Mouse (Mus musculus): ENCODE measurements around the gene Dyrk1b. TPM values are rescaled to one million over a fixed set of nuclear protein-coding genes. Genes with fewer than 3 reads are reported as not detected.
A peak's percentile ranks its signal among the peaks of the same experiment; 100 is the strongest.
"Not testable (repeated sequence)": the region's sequence is repeated elsewhere in the genome, so short reads cannot be mapped to it uniquely, and the experiment has no call there.

Gene Dyrk1b
- polyA plus RNA-seq, 1 experiment from 2014 or later, result 14.0 TPM

DNA sequence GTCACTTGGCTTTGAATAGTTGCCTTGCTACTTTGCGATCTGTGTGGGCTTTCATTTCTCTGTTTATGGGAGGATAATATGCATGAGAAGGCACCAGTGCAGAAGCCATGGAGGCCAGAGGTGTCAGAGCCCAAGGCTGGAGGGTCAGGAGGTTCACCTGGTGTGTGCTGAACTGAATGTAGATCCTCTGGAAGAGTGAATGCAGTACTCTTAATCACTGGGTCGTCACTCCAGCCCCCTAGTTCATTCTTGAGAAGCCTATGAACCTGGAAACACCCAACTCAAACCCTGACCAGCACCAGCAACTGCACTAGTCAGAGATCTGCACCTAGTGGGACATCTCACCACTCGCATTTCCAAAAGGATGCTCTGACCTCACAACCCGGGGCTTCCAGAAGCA lies 19.8 kb downstream of the Dyrk1b start:
- ATAC-seq, result no peak
- 68% methylated on average over 4 of the region's 4 CpGs for WGBS
- no peak overlapping the region for H3K9ac ChIP-seq
- no peaks in the 10 kb centered on the region for H3K9me3 ChIP-seq (replicated peaks)
- no peaks in the 10 kb centered on the region for H3K4me1 ChIP-seq
- H3K27ac ChIP-seq, result no peak overlapping the region
- H3K27me3 ChIP-seq, result no peaks in the 10 kb centered on the region
- H3K4me2 ChIP-seq, result no peak overlapping the region
- H3K4me3 ChIP-seq, result no peak overlapping the region
- H3K36me3 ChIP-seq (ENCODE audit: poor library complexity, severe bottlenecking), result peaks cover 20% of the 10 kb centered on the region

DNA sequence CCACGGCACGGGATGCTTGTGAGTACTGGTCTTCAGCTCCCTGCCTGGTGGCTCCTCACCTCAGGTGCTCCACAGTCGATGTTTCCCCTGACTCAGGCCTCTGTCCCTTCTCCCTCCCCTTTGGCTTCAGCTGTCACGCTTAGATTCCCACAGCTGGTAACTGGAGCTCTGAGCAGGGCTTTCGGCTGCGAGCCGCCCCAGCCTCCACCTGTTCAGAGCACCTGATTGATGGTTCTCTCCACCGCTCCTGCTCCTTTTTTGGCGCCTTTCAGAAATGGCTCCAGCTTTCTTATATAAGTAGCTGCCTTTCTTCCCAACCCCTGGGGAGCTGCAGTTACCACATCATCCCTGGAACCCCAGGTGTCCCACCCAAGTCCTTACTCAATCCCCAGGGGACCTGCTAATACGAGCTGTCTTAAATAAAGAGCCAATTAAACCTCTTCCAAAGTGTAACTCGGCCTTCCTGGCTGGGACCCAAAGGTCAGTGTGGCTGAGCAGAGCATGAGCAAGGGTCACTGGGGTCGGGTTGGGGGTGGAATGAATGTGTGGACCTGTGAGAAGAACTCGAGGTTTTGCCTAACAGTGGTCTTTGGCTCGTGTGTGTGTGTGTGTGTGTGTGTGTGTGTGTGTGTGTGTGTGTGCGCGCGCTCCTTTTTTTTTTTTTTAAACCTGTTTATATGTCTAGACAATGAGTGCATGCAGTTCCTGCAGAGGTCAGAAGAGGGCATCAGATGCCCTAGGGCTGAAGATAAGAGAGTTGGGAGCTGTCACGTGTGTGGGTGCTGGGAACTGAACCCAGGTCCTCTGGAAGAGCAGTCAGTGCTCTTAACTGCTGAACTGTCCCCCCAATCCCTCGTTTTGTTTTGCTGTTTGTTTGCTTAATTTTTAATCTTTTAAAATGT lies 24.2 kb downstream of the Dyrk1b start:
- Histone ChIP-seq H3K9ac (no peak overlapping the region), H3K4me3 (no peak overlapping the region), H3K9me3 (replicated peaks) (no peaks in the 10 kb centered on the region), H3K27me3 (no peaks in the 10 kb centered on the region), H3K27ac (no peak overlapping the region), H3K36me3 (ENCODE audit: poor library complexity, severe bottlenecking) (no peaks in the 10 kb centered on the region), H3K4me2 (no peak overlapping the region), H3K4me1 (no peaks in the 10 kb centered on the region; the same call in 1 of the 2 replicates)
- 68% methylated on average over 19 of the region's 19 CpGs for WGBS
- ATAC-seq, result no peak

DNA sequence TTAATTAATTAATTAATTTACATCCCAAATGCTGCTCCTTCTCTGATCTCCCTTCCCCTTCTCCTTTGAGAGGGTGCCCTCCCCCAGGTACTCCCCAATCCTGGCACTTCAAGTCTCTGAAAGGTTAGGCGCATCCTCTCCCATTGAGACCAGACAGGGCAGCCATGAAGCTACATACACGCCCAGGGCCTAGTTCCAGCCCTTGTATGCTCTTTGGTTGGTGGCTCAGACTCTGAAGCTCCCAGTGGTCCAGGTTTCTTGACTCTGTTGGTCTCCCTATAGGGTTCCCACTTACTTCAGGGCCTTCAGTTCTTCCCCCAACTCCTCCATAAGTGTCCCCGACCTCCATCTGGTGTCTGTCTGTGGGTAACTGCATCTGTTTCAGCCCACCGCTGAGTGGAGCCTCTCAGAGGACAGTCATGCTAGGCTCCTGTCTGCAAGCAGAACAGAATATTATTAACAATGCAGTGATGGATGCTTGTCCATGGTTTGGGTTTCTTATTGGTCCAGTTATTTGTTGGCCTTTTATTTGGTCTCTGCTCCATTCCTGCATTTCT lies 26.9 kb downstream of the Dyrk1b start:
- no peaks in the 10 kb centered on the region; the same call in 1 of the 2 replicates for H3K4me1 ChIP-seq
- ATAC-seq, result no peak
- no peaks in the 10 kb centered on the region for H3K9me3 ChIP-seq (replicated peaks)
- H3K27me3 ChIP-seq, result no peaks in the 10 kb centered on the region
- no peak overlapping the region for H3K27ac ChIP-seq
- 73% methylated on average over 4 of the region's 4 CpGs for WGBS
- no peak overlapping the region for H3K4me2 ChIP-seq
- H3K4me3 ChIP-seq, result no peak overlapping the region
- H3K9ac ChIP-seq, result no peak overlapping the region
- H3K36me3 ChIP-seq (ENCODE audit: poor library complexity, severe bottlenecking), result no peaks in the 10 kb centered on the region

DNA sequence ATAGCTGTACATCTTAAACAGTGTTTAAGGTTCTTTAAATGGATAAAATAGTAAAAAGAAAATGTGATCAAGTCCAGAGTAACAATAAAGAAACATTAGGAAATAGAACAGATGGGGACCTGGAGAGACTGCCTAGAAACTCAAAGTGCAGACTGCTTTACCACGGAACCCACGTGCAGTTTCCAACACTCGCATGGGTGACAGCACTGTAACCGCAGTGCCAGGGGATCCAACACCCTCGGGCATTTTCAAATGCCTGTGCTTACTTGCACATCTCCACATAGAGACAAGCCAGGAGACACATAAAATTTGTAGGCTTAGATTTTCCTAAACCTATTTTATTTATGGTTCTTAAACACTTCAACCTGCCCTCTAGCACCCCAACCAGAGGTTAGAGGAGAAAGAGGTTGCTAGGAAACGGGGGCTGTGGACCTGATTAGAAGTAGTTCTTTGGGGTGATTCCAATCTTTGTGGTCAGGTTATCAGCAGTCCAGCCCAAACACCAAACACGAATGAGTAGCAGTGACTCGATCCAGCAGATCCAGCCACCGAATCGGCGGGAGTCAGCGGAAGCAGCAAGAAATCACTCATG lies 29.2 kb downstream of the Dyrk1b start:
- 44% methylated on average over 12 of the region's 12 CpGs for WGBS
- no peak for ATAC-seq
- H3K4me3 ChIP-seq, result peak overlapping the region; percentile 35
- H3K9me3 ChIP-seq (replicated peaks), result no peaks in the 10 kb centered on the region
- H3K4me1 ChIP-seq, result no peaks in the 10 kb centered on the region; the same call in 1 of the 2 replicates
- 0 out of 2 replicates have a peak overlapping the region, but pooled peaks have one; percentile 54 for H3K9ac ChIP-seq
- H3K27ac ChIP-seq, result no peak overlapping the region
- no peaks in the 10 kb centered on the region for H3K27me3 ChIP-seq
- H3K4me2 ChIP-seq, result peak overlapping the region; percentile 56
- H3K36me3 ChIP-seq (ENCODE audit: poor library complexity, severe bottlenecking), result no peaks in the 10 kb centered on the region

DNA sequence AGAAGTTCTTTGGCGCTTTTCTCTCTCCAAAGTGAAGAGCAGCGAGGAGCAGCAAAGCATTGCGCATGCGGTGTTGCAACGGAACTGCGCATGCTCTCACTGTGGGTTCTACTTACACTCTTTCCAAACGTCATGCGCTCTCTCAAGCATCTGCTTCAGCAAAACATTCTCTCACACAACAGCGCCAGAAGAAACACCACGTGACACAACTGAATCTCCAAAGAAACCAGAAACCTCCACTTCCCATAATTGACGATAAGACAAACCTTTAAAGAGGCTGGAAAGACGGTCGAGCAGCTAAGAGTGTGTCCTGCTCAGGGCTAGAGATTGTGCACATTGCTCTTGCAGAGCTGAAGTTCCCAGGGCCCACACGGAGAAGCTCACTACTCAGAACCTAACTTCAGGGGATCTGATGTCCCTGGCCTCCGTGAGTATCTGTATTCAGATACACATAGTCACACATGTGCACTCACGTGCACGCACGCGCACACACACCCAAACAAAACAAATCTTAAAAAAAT lies 29.8 kb downstream of the Dyrk1b start:
- Histone ChIP-seq H3K27ac (no peak overlapping the region), H3K36me3 (ENCODE audit: poor library complexity, severe bottlenecking) (no peaks in the 10 kb centered on the region), H3K4me2 (peak overlapping the region; percentile 56), H3K9me3 (replicated peaks) (no peaks in the 10 kb centered on the region), H3K9ac (0 out of 2 replicates have a peak overlapping the region, but pooled peaks have one; percentile 54), H3K4me1 (no peaks in the 10 kb centered on the region; the same call in 1 of the 2 replicates), H3K27me3 (no peaks in the 10 kb centered on the region), H3K4me3 (peak overlapping the region; percentile 35)
- WGBS, result 51% methylated on average over 19 of the region's 19 CpGs
- peak; percentile 63; the same call in 1 of the 2 replicates for ATAC-seq

DNA sequence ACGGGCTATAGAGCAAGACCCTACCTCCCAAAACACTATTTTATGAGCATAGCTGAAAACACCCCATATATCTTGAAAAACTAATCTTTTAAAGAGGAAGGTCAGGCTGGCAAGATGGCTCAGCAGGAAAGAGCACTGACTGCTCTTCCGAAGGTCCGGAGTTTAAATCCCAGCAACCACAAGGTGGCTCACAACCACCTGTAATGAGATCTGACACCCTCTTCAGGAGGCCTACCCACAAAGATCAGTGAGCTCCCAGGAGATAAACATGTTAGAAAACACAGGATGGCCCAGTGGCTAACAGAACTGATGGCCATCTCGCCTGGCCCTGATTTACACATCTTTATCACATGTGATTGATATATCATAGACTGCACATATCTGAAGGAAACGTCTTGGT lies 31.5 kb downstream of the Dyrk1b start:
- ATAC-seq, result no peak
- H3K36me3 ChIP-seq (ENCODE audit: poor library complexity, severe bottlenecking), result no peaks in the 10 kb centered on the region
- H3K4me2 ChIP-seq, result no peak overlapping the region
- no peaks in the 10 kb centered on the region for H3K9me3 ChIP-seq (replicated peaks)
- WGBS, result 53% methylated on average over 5 of the region's 5 CpGs
- no peak overlapping the region for H3K4me3 ChIP-seq
- H3K27ac ChIP-seq, result no peak overlapping the region
- no peaks in the 10 kb centered on the region; the same call in 1 of the 2 replicates for H3K4me1 ChIP-seq
- H3K9ac ChIP-seq, result no peak overlapping the region
- H3K27me3 ChIP-seq, result no peaks in the 10 kb centered on the region

DNA sequence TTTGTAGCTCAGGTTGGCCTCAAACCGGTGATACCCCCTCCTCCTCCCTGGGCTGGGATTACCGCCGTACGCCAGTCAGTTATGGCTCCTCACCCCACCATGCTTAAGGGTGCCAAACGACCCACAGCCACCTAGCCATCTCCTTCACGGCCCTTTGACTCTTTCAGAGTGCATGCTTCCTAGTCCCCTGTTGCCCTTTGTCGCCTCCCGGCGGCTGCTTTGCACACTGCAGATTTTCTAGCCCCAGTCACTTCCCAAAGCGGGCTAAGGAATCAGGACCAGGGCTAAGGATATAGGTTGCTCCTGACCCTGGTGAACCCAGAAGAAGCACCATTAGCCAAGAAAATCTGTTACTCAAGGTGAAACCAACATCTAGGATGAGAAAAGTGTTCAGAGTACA lies 34.9 kb downstream of the Dyrk1b start:
- H3K27ac ChIP-seq, result no peak overlapping the region
- no peaks in the 10 kb centered on the region for H3K27me3 ChIP-seq
- H3K9ac ChIP-seq, result no peak overlapping the region
- no peak for ATAC-seq
- H3K4me2 ChIP-seq, result no peak overlapping the region
- 29% methylated on average over 10 of the region's 10 CpGs for WGBS
- H3K4me1 ChIP-seq, result no peaks in the 10 kb centered on the region
- H3K9me3 ChIP-seq (replicated peaks), result no peaks in the 10 kb centered on the region
- no peak overlapping the region for H3K4me3 ChIP-seq
- no peaks in the 10 kb centered on the region for H3K36me3 ChIP-seq (ENCODE audit: poor library complexity, severe bottlenecking)

DNA sequence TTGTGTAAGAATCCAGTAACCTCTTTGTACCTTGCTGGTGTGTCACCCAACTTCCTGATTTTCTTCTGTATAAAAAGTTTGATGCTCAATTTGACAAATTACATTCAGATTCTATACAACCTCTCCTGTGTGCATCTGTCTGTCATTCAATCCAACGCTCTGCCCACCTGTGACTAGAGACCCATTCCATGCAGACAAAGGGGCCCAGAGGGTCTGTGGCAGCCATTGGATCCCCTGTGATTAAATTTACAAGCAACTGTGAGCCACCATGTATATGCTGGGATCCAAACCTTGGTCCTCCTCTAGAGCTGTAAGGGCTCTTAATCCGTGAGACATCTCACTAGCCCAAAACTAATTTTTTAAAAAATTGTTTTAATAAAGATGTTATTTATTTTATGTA lies 36.7 kb downstream of the Dyrk1b start:
- not testable (repeated sequence) for H3K27ac ChIP-seq; H3K36me3 ChIP-seq (ENCODE audit: poor library complexity, severe bottlenecking); H3K4me2 ChIP-seq; H3K9me3 ChIP-seq (replicated peaks); H3K9ac ChIP-seq; ATAC-seq; H3K27me3 ChIP-seq; H3K4me1 ChIP-seq; H3K4me3 ChIP-seq
- WGBS, result 91% methylated on average over 2 of the region's 2 CpGs

DNA sequence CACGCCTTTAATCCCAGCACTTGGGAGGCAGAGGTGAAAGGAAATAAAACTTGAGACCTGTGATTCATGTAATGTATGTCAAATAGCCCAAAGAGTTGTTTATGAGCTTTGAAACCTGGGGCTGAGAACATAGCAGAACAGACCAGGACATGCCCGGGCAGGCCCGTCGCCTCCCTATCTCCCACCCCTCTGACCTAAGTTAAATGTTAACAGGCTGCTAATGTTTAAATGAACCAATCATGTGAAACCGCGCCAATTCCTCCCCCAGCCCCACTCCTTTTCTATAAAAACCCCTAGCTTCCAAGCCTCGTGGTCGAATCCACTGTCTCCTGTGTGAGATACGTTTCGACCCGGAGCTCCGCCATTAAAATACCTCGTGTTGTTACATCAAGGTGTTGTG lies 38.5 kb downstream of the Dyrk1b start:
- not testable (repeated sequence) for H3K36me3 ChIP-seq (ENCODE audit: poor library complexity, severe bottlenecking); ATAC-seq; H3K27me3 ChIP-seq; H3K27ac ChIP-seq; H3K9me3 ChIP-seq (replicated peaks); H3K9ac ChIP-seq; H3K4me1 ChIP-seq; H3K4me3 ChIP-seq; H3K4me2 ChIP-seq
- WGBS, result 92% methylated on average over 13 of the region's 13 CpGs

DNA sequence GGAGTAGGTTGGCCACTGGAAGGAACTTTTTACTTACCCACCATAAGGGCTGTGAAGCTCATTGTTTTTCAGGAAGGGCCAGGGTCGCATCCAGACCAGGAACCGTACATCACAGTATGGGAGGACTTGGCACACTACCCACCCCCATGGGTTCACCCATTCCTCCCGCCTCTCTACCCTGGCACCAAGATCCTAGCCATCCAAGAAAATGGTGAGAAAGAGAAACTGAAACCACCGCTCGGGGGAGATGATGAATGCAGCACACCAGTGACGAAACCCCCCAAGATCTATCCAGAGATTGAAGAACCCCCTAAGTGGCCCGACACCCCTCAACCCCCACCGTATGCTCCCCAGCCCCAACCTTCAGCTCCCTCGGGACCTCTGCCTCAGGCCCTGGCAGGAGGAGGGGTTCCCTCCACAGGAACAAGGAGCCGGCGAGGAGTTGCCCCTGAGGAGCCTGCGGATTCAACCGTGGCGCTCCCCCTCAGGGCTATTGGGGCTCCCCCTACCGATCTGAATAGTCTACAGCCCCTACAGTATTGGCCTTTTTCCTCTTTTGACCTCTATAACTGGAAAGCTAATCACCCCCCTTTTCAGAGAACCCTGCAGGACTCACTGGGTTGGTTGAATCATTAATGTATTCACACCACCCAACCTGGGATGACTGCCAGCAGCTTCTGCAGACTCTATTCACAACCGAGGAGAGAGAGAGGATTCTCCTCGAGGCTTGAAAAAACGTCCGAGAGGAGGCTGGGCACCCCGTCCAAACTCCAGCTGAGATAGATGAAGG lies 39.9 kb downstream of the Dyrk1b start:
- H3K9ac ChIP-seq; H3K36me3 ChIP-seq (ENCODE audit: poor library complexity, severe bottlenecking); H3K9me3 ChIP-seq (replicated peaks); ATAC-seq; H3K27ac ChIP-seq; H3K27me3 ChIP-seq; H3K4me3 ChIP-seq; H3K4me1 ChIP-seq: not testable (repeated sequence)
- 74% methylated on average over 20 of the region's 20 CpGs for WGBS
- H3K4me2 ChIP-seq, result 0 out of 2 replicates have a peak overlapping the region, but pooled peaks have one; percentile 4

DNA sequence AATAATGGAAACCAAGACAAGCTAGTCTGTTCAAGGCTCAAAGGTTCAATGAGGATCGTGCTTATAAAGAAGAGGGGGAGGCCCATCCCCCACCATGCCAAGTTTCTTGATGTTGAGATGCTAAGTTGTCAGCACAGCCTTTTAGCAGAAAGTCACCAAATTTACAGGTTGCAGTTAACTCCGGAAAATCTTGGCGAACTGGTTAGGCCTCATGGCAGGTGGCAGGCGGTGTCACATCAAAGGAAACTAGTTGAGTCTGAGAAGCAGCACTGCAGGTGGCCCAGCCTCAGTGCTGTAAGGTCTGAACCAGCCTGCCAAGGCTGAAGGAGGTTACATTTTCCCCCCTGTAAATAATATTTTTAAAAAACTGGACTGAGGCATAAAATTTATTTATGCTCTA lies 47.6 kb downstream of the Dyrk1b start:
- not testable (repeated sequence) for H3K9me3 ChIP-seq (replicated peaks); H3K36me3 ChIP-seq (ENCODE audit: poor library complexity, severe bottlenecking); H3K9ac ChIP-seq; ATAC-seq; H3K4me3 ChIP-seq; H3K4me1 ChIP-seq; H3K27ac ChIP-seq; H3K4me2 ChIP-seq; H3K27me3 ChIP-seq
- WGBS, result 88% methylated on average over 4 of the region's 4 CpGs

Measured in forebrain, embryonic 13.5 days (tissue).